Mouse (Mus musculus) left cerebral cortex, adult 9 months (tissue): ENCODE measurements around the gene Il18rap.
"Not testable (repeated sequence)": the region's sequence is repeated elsewhere in the genome, so short reads cannot be mapped to it uniquely, and the experiment has no call there.

ENCODE experiments used
- DNase-seq, 2 experiments: peaks; one replicate each; pipeline ENCODE4 v3.0.0; 2022; ENCODE audit warnings: low spot score in 2 of 2

The Il18rap gene

GRCm38 (mm10) chr1:40544650-40545049 is 29.5 kb downstream of the Il18rap start:
- DNase-seq: peak; percentile 6 to 62

- no peak for DNase-seq
Measured at GRCm38 (mm10) chr1:40546645-40547044, 31.5 kb downstream of the Il18rap start.

GRCm38 (mm10) chr1:40547064-40547572 is 32.0 kb downstream of the Il18rap start:
- no peak for DNase-seq

- DNase-seq: no peak
Measured at GRCm38 (mm10) chr1:40547762-40548161, 32.6 kb downstream of the Il18rap start.

GRCm38 (mm10) chr1:40569374-40569773 is 54.2 kb downstream of the Il18rap start:
- DNase-seq: no peak

GRCm38 (mm10) chr1:40579784-40580183 is 64.6 kb downstream of the Il18rap start, which contains the start of gene Slc9a4:
Gene Slc9a4 (plus strand): TSS chr1:40580081.
- DNase-seq: peak in 1 of 2 experiments; percentile 59

GRCm38 (mm10) chr1:40580269-40580668 is 65.1 kb downstream of the Il18rap start:
- DNase-seq: no peak

GRCm38 (mm10) chr1:40586776-40587175 is 71.6 kb downstream of the Il18rap start:
- DNase-seq: no peak

- DNase-seq: no peak
Measured at GRCm38 (mm10) chr1:40590931-40591330, 75.8 kb downstream of the Il18rap start.

GRCm38 (mm10) chr1:40597822-40598221 is 82.7 kb downstream of the Il18rap start:
- no peak for DNase-seq

- DNase-seq: not testable (repeated sequence)
Measured at GRCm38 (mm10) chr1:40599661-40600060, 84.5 kb downstream of the Il18rap start.

- DNase-seq: peak in 1 of 2 experiments; percentile 62
Measured at GRCm38 (mm10) chr1:40600394-40601327, 85.5 kb downstream of the Il18rap start.
